Mouse (Mus musculus) heart, embryonic 12.5 days (tissue): ENCODE measurements around the gene Olfr652. TPM values are rescaled to one million over a fixed set of nuclear protein-coding genes. Genes with fewer than 3 reads are reported as not detected.

Experiments used
- ATAC-seq: fragments of 200-750 bp; cut with Nextera tagmentation; 2 replicates; pipeline ENCODE4 v1.8.0; 2017; ENCODE audit warnings: moderate TSS enrichment, moderate library complexity; ENCODE audit not compliant: insufficient number of reproducible peaks, low FRiP score
- H3K27ac ChIP-seq: fragments of 300-500 bp; sonication (generic); 2 replicates; pipeline ENCODE4 v1.5.1; 2016; ENCODE audit warnings: mild to moderate bottlenecking, moderate library complexity; ENCODE audit not compliant: poor library complexity, severe bottlenecking
- H3K27me3 ChIP-seq: fragments of 300-500 bp; sonication (generic); replicated peaks from 2 replicates; pipeline ENCODE4 v1.6.1; 2016; ENCODE audit warnings: mild to moderate bottlenecking, moderate library complexity
- H3K36me3 ChIP-seq: fragments of 300-500 bp; sonication (generic); 2 replicates; pipeline ENCODE4 v1.6.1; 2016; ENCODE audit warnings: mild to moderate bottlenecking, moderate library complexity
- H3K4me1 ChIP-seq: fragments of 300-500 bp; sonication (generic); replicated peaks from 2 replicates; pipeline ENCODE4 v1.6.1; 2016; ENCODE audit warnings: mild to moderate bottlenecking
- H3K4me2 ChIP-seq: fragments of 300-500 bp; sonication (generic); 2 replicates; pipeline ENCODE4 v1.6.1; 2016; ENCODE audit warnings: mild to moderate bottlenecking, moderate library complexity
- H3K4me3 ChIP-seq: fragments of 300-500 bp; sonication (generic); 2 replicates; pipeline ENCODE4 v1.5.1; 2016; ENCODE audit warnings: mild to moderate bottlenecking
- H3K9ac ChIP-seq: fragments of 300-500 bp; sonication (generic); 2 replicates; pipeline ENCODE4 v1.6.1; 2016; ENCODE audit warnings: mild to moderate bottlenecking, moderate library complexity
- H3K9me3 ChIP-seq: fragments of 300-500 bp; sonication (generic); replicated peaks from 2 replicates; pipeline ENCODE4 v1.6.1; 2016; ENCODE audit warnings: mild to moderate bottlenecking, moderate library complexity
- WGBS: fragments of 180-500 bp; shearing (Covaris S2); methylation state at CpG from one replicate; pipeline ENCODE4 v1.1.7; 2016; 5-methylcytosine and 5-hydroxymethylcytosine counted together
- polyA plus RNA-seq: library from polyadenylated mRNA; unstranded; fragments of >200 nt; fragmentation: Nextera tagmentation; extraction: Ambion mirVana; gene quantifications from 2 replicates; pipeline ENCODE4 v1.2.1, GENCODE M21; 2016

Gene Olfr652
- polyA plus RNA-seq = not detected in 2 replicates

GRCm38 (mm10) chr7:104560601-104561000 lies at the start of gene Olfr652:
Gene Olfr652, plus strand, starts transcription at chr7:104560901.
- Histone ChIP-seq H3K27ac (no peak within 1 kb of the TSS), H3K36me3 (no peaks in the 10 kb centered on the region), H3K4me3 (no peak within 1 kb of the TSS), H3K9me3 (no peaks in the 10 kb centered on the region), H3K4me2 (no peak within 1 kb of the TSS), H3K4me1 (no peaks in the 10 kb centered on the region), H3K9ac (no peak within 1 kb of the TSS), H3K27me3 (no peaks in the 10 kb centered on the region)
- ATAC-seq = no peak

GRCm38 (mm10) chr7:104549833-104550232 lies 10.9 kb upstream of the Olfr652 start, which contains the start of gene Olfr651:
Gene Olfr651, plus strand, starts transcription at chr7:104550133.
- no peaks in the 10 kb centered on the region for H3K4me1 ChIP-seq
- no peak for ATAC-seq
- H3K4me3 ChIP-seq = no peak within 1 kb of the TSS
- no peaks in the 10 kb centered on the region for H3K27me3 ChIP-seq
- H3K9ac ChIP-seq = no peak within 1 kb of the TSS
- WGBS = 69% methylated on average over 5 of the region's 5 CpGs
- H3K36me3 ChIP-seq = no peaks in the 10 kb centered on the region
- H3K9me3 ChIP-seq = no peaks in the 10 kb centered on the region
- no peak within 1 kb of the TSS for H3K27ac ChIP-seq
- H3K4me2 ChIP-seq = no peak within 1 kb of the TSS

GRCm38 (mm10) chr7:104552700-104553099 lies 8.0 kb upstream of the Olfr652 start:
- Histone ChIP-seq H3K4me3 (no peak overlapping the region), H3K27ac (no peak overlapping the region), H3K36me3 (no peaks in the 10 kb centered on the region), H3K9ac (no peak overlapping the region), H3K27me3 (no peaks in the 10 kb centered on the region), H3K9me3 (no peaks in the 10 kb centered on the region), H3K4me1 (no peaks in the 10 kb centered on the region), H3K4me2 (no peak overlapping the region)
- no peak for ATAC-seq
- WGBS = 62% methylated on average over 1 of the region's 1 CpGs

- H3K4me1 ChIP-seq = no peaks in the 10 kb centered on the region
- no peak within 1 kb of the TSS for H3K4me3 ChIP-seq
- H3K27me3 ChIP-seq = no peaks in the 10 kb centered on the region
- no peak within 1 kb of the TSS for H3K4me2 ChIP-seq
- WGBS = 44% methylated on average over 2 of the region's 2 CpGs
- H3K27ac ChIP-seq = no peak within 1 kb of the TSS
- no peaks in the 10 kb centered on the region for H3K36me3 ChIP-seq
- no peaks in the 10 kb centered on the region for H3K9me3 ChIP-seq
- H3K9ac ChIP-seq = no peak within 1 kb of the TSS
- ATAC-seq = no peak
Observed at GRCm38 (mm10) chr7:104577014-104577413, 16.3 kb downstream of the Olfr652 start, which contains the start of gene Olfr653. Gene Olfr653, plus strand, starts transcription at chr7:104577314.

- H3K9me3 ChIP-seq = no peaks in the 10 kb centered on the region
- ATAC-seq = no peak
- no peak overlapping the region for H3K4me2 ChIP-seq
- H3K4me1 ChIP-seq = no peaks in the 10 kb centered on the region
- no peaks in the 10 kb centered on the region for H3K27me3 ChIP-seq
- H3K36me3 ChIP-seq = no peaks in the 10 kb centered on the region
- H3K9ac ChIP-seq = no peak overlapping the region
- no peak overlapping the region for H3K27ac ChIP-seq
- no peak overlapping the region for H3K4me3 ChIP-seq
- WGBS = 83% methylated on average over 4 of the region's 4 CpGs
Observed at GRCm38 (mm10) chr7:104580846-104581245, 20.1 kb downstream of the Olfr652 start.

GRCm38 (mm10) chr7:104581429-104581828 lies 20.7 kb downstream of the Olfr652 start:
- 79% methylated on average over 4 of the region's 4 CpGs for WGBS
- Histone ChIP-seq H3K4me3 (no peak overlapping the region), H3K9ac (no peak overlapping the region), H3K9me3 (no peaks in the 10 kb centered on the region), H3K4me1 (no peaks in the 10 kb centered on the region), H3K27ac (no peak overlapping the region), H3K27me3 (no peaks in the 10 kb centered on the region), H3K4me2 (no peak overlapping the region), H3K36me3 (no peaks in the 10 kb centered on the region)
- ATAC-seq = no peak

GRCm38 (mm10) chr7:104586725-104587124 lies 26.0 kb downstream of the Olfr652 start, which contains the start of gene Olfr654:
Gene Olfr654, plus strand, starts transcription at chr7:104587025.
- Histone ChIP-seq H3K4me1 (no peaks in the 10 kb centered on the region), H3K9ac (no peak within 1 kb of the TSS), H3K27me3 (no peaks in the 10 kb centered on the region; the same call in 1 of the 2 replicates), H3K9me3 (0 out of 2 replicates have a peak, but pooled peaks cover 3% of the 10 kb centered on the region), H3K4me2 (no peak within 1 kb of the TSS), H3K27ac (no peak within 1 kb of the TSS), H3K4me3 (no peak within 1 kb of the TSS), H3K36me3 (no peaks in the 10 kb centered on the region)
- no peak for ATAC-seq
- WGBS = 74% methylated on average over 4 of the region's 4 CpGs

GRCm38 (mm10) chr7:104588274-104588673 lies 27.6 kb downstream of the Olfr652 start:
- Histone ChIP-seq H3K36me3 (no peaks in the 10 kb centered on the region), H3K27me3 (no peaks in the 10 kb centered on the region; the same call in 1 of the 2 replicates), H3K4me3 (no peak overlapping the region), H3K4me1 (no peaks in the 10 kb centered on the region), H3K4me2 (no peak overlapping the region), H3K9me3 (0 out of 2 replicates have a peak, but pooled peaks cover 3% of the 10 kb centered on the region), H3K9ac (no peak overlapping the region), H3K27ac (no peak overlapping the region)
- ATAC-seq = no peak
- 75% methylated on average over 5 of the region's 5 CpGs for WGBS

GRCm38 (mm10) chr7:104601679-104602078 lies 41.0 kb downstream of the Olfr652 start, which contains the start of gene Olfr655:
Gene Olfr655, minus strand, starts transcription at chr7:104601779.
- Histone ChIP-seq H3K36me3 (no peaks in the 10 kb centered on the region), H3K27me3 (no peaks in the 10 kb centered on the region), H3K9me3 (no peaks in the 10 kb centered on the region), H3K4me3 (no peak within 1 kb of the TSS), H3K4me2 (no peak within 1 kb of the TSS), H3K4me1 (no peaks in the 10 kb centered on the region), H3K9ac (no peak within 1 kb of the TSS), H3K27ac (no peak within 1 kb of the TSS)
- WGBS = 78% methylated on average over 2 of the region's 2 CpGs
- no peak for ATAC-seq

- no peak overlapping the region for H3K4me3 ChIP-seq
- no peaks in the 10 kb centered on the region for H3K36me3 ChIP-seq
- H3K9ac ChIP-seq = no peak overlapping the region
- ATAC-seq = no peak
- no peaks in the 10 kb centered on the region for H3K9me3 ChIP-seq
- no peak overlapping the region for H3K4me2 ChIP-seq
- H3K4me1 ChIP-seq = no peaks in the 10 kb centered on the region
- WGBS = 1% methylated on average over 3 of the region's 3 CpGs
- H3K27ac ChIP-seq = no peak overlapping the region
- H3K27me3 ChIP-seq = no peaks in the 10 kb centered on the region
Observed at GRCm38 (mm10) chr7:104603173-104603572, 42.5 kb downstream of the Olfr652 start.

- Histone ChIP-seq H3K27me3 (no peaks in the 10 kb centered on the region), H3K4me3 (no peak overlapping the region), H3K9ac (no peak overlapping the region), H3K4me1 (no peaks in the 10 kb centered on the region), H3K4me2 (no peak overlapping the region), H3K36me3 (no peaks in the 10 kb centered on the region), H3K27ac (no peak overlapping the region), H3K9me3 (no peaks in the 10 kb centered on the region)
- ATAC-seq = no peak
Observed at GRCm38 (mm10) chr7:104604727-104605126, 44.0 kb downstream of the Olfr652 start.

GRCm38 (mm10) chr7:104613655-104614054 lies 53.0 kb downstream of the Olfr652 start, which contains the start of gene Olfr656:
Gene Olfr656, plus strand, starts transcription at chr7:104613955.
- Histone ChIP-seq H3K27me3 (no peaks in the 10 kb centered on the region), H3K4me3 (no peak within 1 kb of the TSS), H3K9me3 (0 out of 2 replicates have a peak, but pooled peaks cover 5% of the 10 kb centered on the region), H3K27ac (no peak within 1 kb of the TSS), H3K4me1 (no peaks in the 10 kb centered on the region), H3K36me3 (no peaks in the 10 kb centered on the region), H3K4me2 (no peak within 1 kb of the TSS), H3K9ac (no peak within 1 kb of the TSS)
- no peak for ATAC-seq
- 73% methylated on average over 4 of the region's 4 CpGs for WGBS
